Mouse (Mus musculus) lung, embryonic 16.5 days (tissue): ENCODE measurements around the gene Mob1a. TPM values are rescaled to one million over a fixed set of nuclear protein-coding genes. Genes with fewer than 3 reads are reported as not detected.
A peak's percentile ranks its signal among the peaks of the same experiment; 100 is the strongest.

ENCODE experiments used
- ATAC-seq: fragments of 200-750 bp; cut with Nextera tagmentation; 2 replicates; pipeline ENCODE4 v1.8.0; 2017; ENCODE audit warnings: low read depth, mild to moderate bottlenecking, moderate library complexity
- H3K27ac ChIP-seq: fragments of 300-500 bp; sonication (generic); 2 replicates; pipeline ENCODE4 v1.5.1; 2014; ENCODE audit warnings: mild to moderate bottlenecking, control low read depth, low read length
- H3K27me3 ChIP-seq: fragments of 300-500 bp; sonication (generic); 2 replicates; pipeline ENCODE4 v1.6.1; 2014; ENCODE audit warnings: low read depth, low read length, mixed read lengths; ENCODE audit not compliant: control insufficient read depth, insufficient read depth
- H3K36me3 ChIP-seq: fragments of 300-500 bp; sonication (generic); 2 replicates; pipeline ENCODE4 v1.6.1; 2014; ENCODE audit warnings: low read length; ENCODE audit not compliant: control insufficient read depth, insufficient read depth
- H3K4me1 ChIP-seq: fragments of 300-500 bp; sonication (generic); replicated peaks from 2 replicates; pipeline ENCODE4 v1.6.1; 2014; ENCODE audit warnings: low read length, mixed read lengths; ENCODE audit not compliant: control insufficient read depth, insufficient read depth
- H3K4me2 ChIP-seq: fragments of 300-500 bp; sonication (generic); 2 replicates; pipeline ENCODE4 v1.6.1; 2014; ENCODE audit warnings: low read depth, low read length, control low read depth
- H3K4me3 ChIP-seq: fragments of 300-500 bp; sonication (generic); 2 replicates; pipeline ENCODE4 v1.5.1; 2014; ENCODE audit warnings: mild to moderate bottlenecking, low read length, control low read depth
- H3K9ac ChIP-seq: fragments of 300-500 bp; sonication (generic); 2 replicates; pipeline ENCODE4 v1.6.1; 2014; ENCODE audit warnings: low read length, control low read depth
- H3K9me3 ChIP-seq: fragments of 300-500 bp; sonication (generic); 2 replicates; pipeline ENCODE4 v1.6.1; 2016; ENCODE audit warnings: low read length; ENCODE audit not compliant: control insufficient read depth
- WGBS: fragments of 180-500 bp; shearing (Covaris S2); extraction: QIAGEN DNeasy Blood & Tissue Kit; methylation state at CpG from one replicate; pipeline ENCODE4 v1.1.7; 2014; 5-methylcytosine and 5-hydroxymethylcytosine counted together
- polyA plus RNA-seq: library from polyadenylated mRNA; unstranded; fragments of >200 nt; fragmentation: Nextera tagmentation; extraction: Ambion mirVana; gene quantifications from 2 replicates; pipeline ENCODE4 v1.2.1, GENCODE M21; 2015

Mob1a gene
- 72.6 and 72.7 TPM in 2 replicates for polyA plus RNA-seq

GRCm38 (mm10) chr6:83325525-83326393, at the start of gene Mob1a, which contains the start of gene Mthfd2:
TSS of gene Mob1a (plus strand) at chr6:83326016.
TSS of gene Mthfd2 (minus strand) at chr6:83325908.
- Histone ChIP-seq H3K27me3 (no peaks in the 10 kb centered on the region), H3K4me1 (peaks cover 11% of the 10 kb centered on the region), H3K36me3 (peaks cover 5% of the 10 kb centered on the region), H3K9me3 (no peaks in the 10 kb centered on the region), H3K4me3 (peak within 1 kb of the TSS; percentile 91), H3K9ac (peak within 1 kb of the TSS; percentile 90), H3K4me2 (peak within 1 kb of the TSS; percentile 74), H3K27ac (peak within 1 kb of the TSS; percentile 94)
- ATAC-seq, result peak; percentile 100
- WGBS, result 1% methylated on average over 65 of the region's 65 CpGs

- WGBS, result 61% methylated on average over 13 of the region's 13 CpGs
- no peak for ATAC-seq
- no peaks in the 10 kb centered on the region for H3K36me3 ChIP-seq
- H3K9me3 ChIP-seq, result peaks cover 4% of the 10 kb centered on the region; the same call in 1 of the 2 replicates
- H3K4me1 ChIP-seq, result no peaks in the 10 kb centered on the region
- no peak overlapping the region for H3K4me2 ChIP-seq
- no peak overlapping the region for H3K4me3 ChIP-seq
- no peaks in the 10 kb centered on the region for H3K27me3 ChIP-seq
- no peak overlapping the region for H3K9ac ChIP-seq
- no peak overlapping the region for H3K27ac ChIP-seq
Measured at GRCm38 (mm10) chr6:83277151-83277550, 48.7 kb upstream of the Mob1a start.

- Histone ChIP-seq H3K9ac (no peak overlapping the region), H3K36me3 (no peaks in the 10 kb centered on the region), H3K4me1 (no peaks in the 10 kb centered on the region), H3K9me3 (peaks cover 4% of the 10 kb centered on the region; the same call in 1 of the 2 replicates), H3K4me3 (no peak overlapping the region), H3K4me2 (no peak overlapping the region), H3K27me3 (no peaks in the 10 kb centered on the region), H3K27ac (no peak overlapping the region)
- ATAC-seq, result no peak
- WGBS, result 23% methylated on average over 2 of the region's 2 CpGs
Measured at GRCm38 (mm10) chr6:83278881-83279280, 46.9 kb upstream of the Mob1a start.

GRCm38 (mm10) chr6:83280256-83280955, 45.4 kb upstream of the Mob1a start:
- H3K4me2 ChIP-seq, result no peak overlapping the region
- no peak overlapping the region for H3K9ac ChIP-seq
- H3K9me3 ChIP-seq, result peaks cover 4% of the 10 kb centered on the region; the same call in 1 of the 2 replicates
- H3K27ac ChIP-seq, result no peak overlapping the region
- H3K27me3 ChIP-seq, result no peaks in the 10 kb centered on the region
- 77% methylated on average over 8 of the region's 8 CpGs for WGBS
- no peak for ATAC-seq
- no peak overlapping the region for H3K4me3 ChIP-seq
- no peaks in the 10 kb centered on the region for H3K36me3 ChIP-seq
- no peaks in the 10 kb centered on the region for H3K4me1 ChIP-seq

- Histone ChIP-seq H3K9me3 (no peaks in the 10 kb centered on the region), H3K4me1 (no peaks in the 10 kb centered on the region), H3K27me3 (no peaks in the 10 kb centered on the region), H3K36me3 (no peaks in the 10 kb centered on the region), H3K4me3 (no peak overlapping the region), H3K4me2 (no peak overlapping the region), H3K27ac (no peak overlapping the region), H3K9ac (no peak overlapping the region)
- WGBS, result 69% methylated on average over 7 of the region's 7 CpGs
- ATAC-seq, result no peak
Measured at GRCm38 (mm10) chr6:83300447-83301229, 25.2 kb upstream of the Mob1a start.

- H3K4me3 ChIP-seq, result no peak overlapping the region
- 50% methylated on average over 2 of the region's 2 CpGs for WGBS
- no peaks in the 10 kb centered on the region for H3K27me3 ChIP-seq
- ATAC-seq, result 0 out of 2 replicates have a peak, but pooled peaks have one; percentile 38
- H3K36me3 ChIP-seq, result no peaks in the 10 kb centered on the region
- H3K27ac ChIP-seq, result no peak overlapping the region
- no peak overlapping the region for H3K9ac ChIP-seq
- no peaks in the 10 kb centered on the region for H3K9me3 ChIP-seq
- no peak overlapping the region for H3K4me2 ChIP-seq
- no peaks in the 10 kb centered on the region for H3K4me1 ChIP-seq
Measured at GRCm38 (mm10) chr6:83301294-83301693, 24.5 kb upstream of the Mob1a start.

GRCm38 (mm10) chr6:83302264-83302663, 23.6 kb upstream of the Mob1a start:
- no peak overlapping the region for H3K4me3 ChIP-seq
- H3K27me3 ChIP-seq, result no peaks in the 10 kb centered on the region
- no peaks in the 10 kb centered on the region for H3K9me3 ChIP-seq
- no peaks in the 10 kb centered on the region for H3K4me1 ChIP-seq
- 80% methylated on average over 5 of the region's 5 CpGs for WGBS
- no peak overlapping the region for H3K4me2 ChIP-seq
- H3K36me3 ChIP-seq, result no peaks in the 10 kb centered on the region
- peak overlapping the region; percentile 40; the same call in 1 of the 2 replicates for H3K27ac ChIP-seq
- no peak for ATAC-seq
- no peak overlapping the region for H3K9ac ChIP-seq

- H3K9me3 ChIP-seq, result no peaks in the 10 kb centered on the region
- no peaks in the 10 kb centered on the region for H3K4me1 ChIP-seq
- H3K36me3 ChIP-seq, result peaks cover 10% of the 10 kb centered on the region
- H3K4me2 ChIP-seq, result no peak overlapping the region
- no peak overlapping the region for H3K4me3 ChIP-seq
- ATAC-seq, result no peak
- H3K9ac ChIP-seq, result no peak overlapping the region
- H3K27me3 ChIP-seq, result no peaks in the 10 kb centered on the region
- no peak overlapping the region for H3K27ac ChIP-seq
- 85% methylated on average over 7 of the region's 7 CpGs for WGBS
Measured at GRCm38 (mm10) chr6:83309017-83309416, 16.8 kb upstream of the Mob1a start.
